Mouse (Mus musculus) MEL (cell line): ENCODE data around the gene Atg2a.

Experiments used
- CHD1 ChIP-seq: IDR thresholded peaks from 2 replicates; pipeline ENCODE4 v1.6.1; 2012; ENCODE audit warnings: low read depth, mild to moderate bottlenecking, inconsistent platforms, low read length, improper control_type of control experiment
- CTCF ChIP-seq, 3 experiments: IDR thresholded peaks in 2 of 3; conservative IDR thresholded peaks in 1 of 3; 2 replicates each; pipeline ENCODE4 v1.5.1; 2011 to 2012; ENCODE audit warnings: low read length in 3 of 3, low read depth in 2 of 3, mild to moderate bottlenecking in 2 of 3, improper control_type of control experiment in 1 of 3, inconsistent platforms in 1 of 3, mixed read lengths in 1 of 3, moderate library complexity in 1 of 3; ENCODE audit not compliant: control insufficient read depth in 1 of 3, insufficient read depth in 1 of 3, poor library complexity in 1 of 3, severe bottlenecking in 1 of 3
- EP300 ChIP-seq, 2 experiments: IDR thresholded peaks; 2 replicates each; pipeline ENCODE4 v1.6.1; 2011; ENCODE audit warnings: improper control_type of control experiment in 2 of 2, low read length in 2 of 2, low read depth in 1 of 2, mild to moderate bottlenecking in 1 of 2
- HCFC1 ChIP-seq: IDR thresholded peaks from 2 replicates; pipeline ENCODE4 v1.6.1; 2012; ENCODE audit warnings: low read depth, mild to moderate bottlenecking, inconsistent platforms, low read length, improper control_type of control experiment, moderate library complexity
- NELFE ChIP-seq: IDR thresholded peaks from 2 replicates; pipeline ENCODE4 v1.6.1; 2011; ENCODE audit warnings: low read depth, low read length, improper control_type of control experiment
- POLR2A ChIP-seq, 2 experiments: IDR thresholded peaks; 2 replicates each; pipeline ENCODE4 v1.6.1; 2011 to 2012; ENCODE audit warnings: low read length in 2 of 2, mild to moderate bottlenecking in 2 of 2, control low read depth in 1 of 2, improper control_type of control experiment in 1 of 2, low read depth in 1 of 2, moderate library complexity in 1 of 2; ENCODE audit not compliant: control insufficient read depth in 1 of 2, insufficient read depth in 1 of 2, poor library complexity in 1 of 2
- USF1 ChIP-seq: IDR thresholded peaks from 2 replicates; pipeline ENCODE4 v1.6.1; 2014; ENCODE audit warnings: low read depth, mild to moderate bottlenecking, inconsistent platforms, low read length, improper control_type of control experiment, moderate library complexity
- ZC3H11A ChIP-seq: IDR thresholded peaks from 2 replicates; pipeline ENCODE4 v1.6.1; 2012; ENCODE audit warnings: low read depth, mild to moderate bottlenecking, inconsistent platforms, low read length, improper control_type of control experiment

DNA sequence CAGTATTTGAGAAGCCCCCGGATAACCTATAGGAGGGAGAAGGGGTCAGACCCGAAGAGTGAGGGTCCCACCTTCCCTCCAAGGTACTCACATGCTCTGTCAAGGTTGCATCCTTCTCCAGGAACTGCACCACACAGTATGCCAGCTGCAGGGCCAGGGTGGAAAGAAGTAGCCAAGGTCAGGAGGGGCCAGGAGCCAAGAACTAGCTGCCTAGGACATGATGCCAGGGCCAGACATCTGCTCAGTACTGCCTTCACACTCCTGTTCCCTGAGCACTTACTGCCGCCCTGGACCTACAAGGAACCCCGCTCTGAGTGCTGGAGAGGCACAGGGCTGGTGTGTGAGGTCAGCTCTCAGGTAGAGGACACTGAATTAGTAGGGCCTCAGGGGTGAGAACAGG is 11.1 kb upstream of the Atg2a start:
- TF ChIP-seq EP300 (IDR thresholded peaks at IDR 0.05; ENCODE audit: low read depth in 1 of 2, low read length in 2 of 2) (no peak), ZC3H11A (no peak), CHD1 (no peak), POLR2A (IDR thresholded peaks at IDR 0.05; ENCODE audit: control insufficient read depth in 1 of 2, insufficient read depth in 1 of 2, low read depth in 1 of 2, low read length in 2 of 2, poor library complexity in 1 of 2) (no peak), CTCF (IDR thresholded peaks at IDR 0.05 in 2 of 3, conservative IDR thresholded peaks at IDR 0.05 in 1 of 3; ENCODE audit: control insufficient read depth in 1 of 3, insufficient read depth in 1 of 3, low read depth in 2 of 3, low read length in 3 of 3, poor library complexity in 1 of 3, severe bottlenecking in 1 of 3) (no peak), NELFE (no peak), HCFC1 (no peak), USF1 (no peak)
